Mouse (Mus musculus) liver, adult 2 months (tissue): ENCODE measurements around the gene Slc36a1.

Source experiments
- CTCF ChIP-seq: fragments of 200-500 bp; IDR thresholded peaks from 2 replicates; pipeline ENCODE4 v1.5.1; 2011; ENCODE audit warnings: low read depth, low read length, control low read depth
- POLR2A ChIP-seq: fragments of 200-500 bp; IDR thresholded peaks from 2 replicates; pipeline ENCODE4 v1.6.1; 2011; ENCODE audit warnings: low read length, control low read depth; ENCODE audit not compliant: insufficient read depth; ENCODE audit errors: extremely low read depth

DNA sequence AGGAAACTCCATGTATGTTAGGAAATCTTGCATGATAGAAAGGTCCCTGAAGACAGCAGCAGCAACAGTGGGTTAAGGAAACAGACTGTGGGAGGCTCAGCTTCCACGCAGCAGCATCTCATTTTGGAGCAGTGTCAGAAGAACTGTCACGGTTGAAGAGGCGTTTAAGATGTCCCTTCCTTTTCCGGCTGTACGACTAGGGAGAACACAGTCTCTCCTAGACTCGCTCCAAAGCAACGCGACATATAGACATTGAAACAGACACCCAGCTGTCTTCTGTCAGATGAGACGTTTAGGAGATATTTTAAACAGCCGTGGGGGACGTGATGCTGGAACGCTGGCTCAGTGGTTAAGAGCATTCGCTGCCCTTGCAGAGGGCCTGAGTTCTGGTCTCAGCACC, 12.7 kb downstream of the Slc36a1 start:
- no peak for TF ChIP-seq CTCF
- TF ChIP-seq POLR2A: no peak
